24 mouse cellular contexts compared by ENCODE assay signal in genomic region chr19:45321062-45321461, GRCm38 (mm10).
"Had no signal": no experiment of that assay in that cellular context is flagged by ENCODE, and none has a peak within 500 bp of the region (broad histone marks: within the 10 kb centered on the region; RNA-seq: fewer than 3 reads in every experiment).

No protein-coding gene starts in this region.

- ATAC-seq: hindbrain, embryonic 16.5 days; inflammation-experienced regulatory T-cells, adult 6 months; intestine, embryonic 15.5 days; intestine, postnatal 0 days had no signal

- H3K27ac ChIP-seq: heart, embryonic 10.5 days; hindbrain, embryonic 10.5 days; hindbrain, embryonic 12.5 days; hindbrain, embryonic 14.5 days; intestine, embryonic 15.5 days; layer of hippocampus, adult 2 months; left cerebral cortex, adult 2 months; limb, embryonic 10.5 days; limb, embryonic 12.5 days had no signal

- H3K27me3 ChIP-seq: hindbrain, embryonic 12.5 days; intestine, embryonic 15.5 days; limb, embryonic 12.5 days had no signal

- H3K4me3 ChIP-seq: heart, embryonic 10.5 days; heart, embryonic 12.5 days; hindbrain, embryonic 10.5 days; hindbrain, embryonic 12.5 days; intestine, embryonic 15.5 days; layer of hippocampus, adult 2 months; left cerebral cortex, adult 2 months; limb, embryonic 10.5 days; limb, embryonic 12.5 days had no signal

- DNase-seq: gastrocnemius, postnatal 14 days; gastrocnemius, postnatal 36 days; heart, adult 18-20 months; heart, postnatal 10 days; heart, postnatal 4 days; kidney, adult 18-20 months; kidney, adult 8-10 months; kidney, postnatal 10 days; kidney, postnatal 25 days; kidney, postnatal 4 days; liver had no signal

- H3K36me3 ChIP-seq: heart, embryonic 10.5 days; heart, embryonic 12.5 days; hindbrain, embryonic 10.5 days; hindbrain, embryonic 12.5 days; intestine, embryonic 15.5 days; limb, embryonic 10.5 days; limb, embryonic 12.5 days had no signal
